Mouse (Mus musculus): Measurements from ENCODE around the gene Mospd3.

DNA sequence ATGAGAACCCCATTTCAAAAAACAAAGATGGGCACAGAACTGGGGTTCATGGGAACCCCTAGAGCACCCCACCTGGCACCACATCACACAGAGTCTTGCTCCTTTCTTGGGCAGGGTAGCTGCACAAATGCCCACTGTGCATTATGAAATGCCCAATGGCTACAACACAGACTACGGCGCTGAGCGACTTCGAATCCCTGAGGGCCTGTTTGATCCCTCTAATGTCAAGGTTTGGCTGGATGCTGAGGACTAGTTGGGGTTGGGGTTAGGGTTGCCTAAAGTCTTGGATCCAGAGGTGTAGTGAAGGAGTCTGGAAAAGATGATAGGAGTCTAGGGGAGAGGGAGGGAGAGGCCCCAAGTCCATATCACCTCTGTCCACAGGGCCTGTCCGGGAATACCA lies 34.4 kb downstream of the Mospd3 start:
- TF ChIP-seq CTCF (IDR thresholded peaks at IDR 0.05; ENCODE audit: low read depth) (no peak), EP300 (IDR thresholded peaks at IDR 0.05; ENCODE audit: low read depth) (no peak)
